Mouse (Mus musculus): ENCODE data around the gene Sgms1. TPM values are rescaled to one million over a fixed set of nuclear protein-coding genes. Genes with fewer than 3 reads are reported as not detected.

Sgms1 gene
- polyA plus RNA-seq, 1 experiment, result 5.3 TPM

GRCm38 (mm10) chr19:32396303-32396702, 6.8 kb upstream of the Sgms1 start:
- no peaks in the 10 kb centered on the region for H3K27me3 ChIP-seq (ENCODE audit: control insufficient read depth, insufficient read depth, insufficient read length)
- no peaks in the 10 kb centered on the region for H3K79me2 ChIP-seq (ENCODE audit: control insufficient read depth, insufficient read depth)
- no peak overlapping the region for H3ac ChIP-seq (ENCODE audit: control insufficient read depth, insufficient read length, low read depth)
- no peaks in the 10 kb centered on the region for H3K36me3 ChIP-seq (ENCODE audit: control insufficient read depth, insufficient read depth)
- no peaks in the 10 kb centered on the region for H3K79me3 ChIP-seq (ENCODE audit: low read depth)
- TF ChIP-seq CEBPB (IDR thresholded peaks at IDR 0.05; ENCODE audit: low read depth) (no peak), CTCF (IDR thresholded peaks at IDR 0.05; ENCODE audit: control insufficient read depth, insufficient read depth, insufficient read length) (no peak), MYOD1 (IDR thresholded peaks at IDR 0.05; ENCODE audit: control insufficient read depth, insufficient read length, low read depth) (no peak), MAX (IDR thresholded peaks at IDR 0.05) (no peak), FOSL1 (IDR thresholded peaks at IDR 0.05; ENCODE audit: insufficient read depth, low read length, poor library complexity, severe bottlenecking) (no peak), MYOG (IDR thresholded peaks at IDR 0.05; ENCODE audit: control insufficient read depth, extremely low read depth, insufficient read length) (no peak), USF1 (IDR thresholded peaks at IDR 0.05; ENCODE audit: low read depth) (no peak)
- no peak overlapping the region for H3K4me3 ChIP-seq (ENCODE audit: insufficient read depth, poor library complexity, severe bottlenecking)

DNA sequence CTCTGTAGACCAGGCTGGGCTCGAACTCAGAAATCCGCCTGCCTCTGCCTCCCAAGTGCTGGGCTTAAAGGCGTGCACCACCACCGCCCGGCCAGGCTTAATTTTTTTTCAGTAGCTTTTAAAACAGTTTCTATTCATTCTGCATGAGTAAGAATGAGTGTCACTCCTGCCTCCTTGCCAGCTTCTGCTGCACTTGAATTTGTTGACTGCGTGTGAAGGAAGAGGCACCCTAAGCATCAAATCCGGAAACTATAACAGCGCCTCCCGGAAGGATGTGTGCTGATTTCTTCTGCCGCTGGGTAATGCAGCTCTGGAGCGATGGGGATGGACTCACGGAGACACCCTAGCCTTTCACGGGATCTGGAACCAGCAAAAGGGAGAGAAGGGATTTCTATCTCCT, 5.3 kb upstream of the Sgms1 start:
- no peak overlapping the region for H3K4me3 ChIP-seq (ENCODE audit: insufficient read depth, poor library complexity, severe bottlenecking)
- H3K79me2 ChIP-seq (ENCODE audit: control insufficient read depth, insufficient read depth), result no peaks in the 10 kb centered on the region
- H3K79me3 ChIP-seq (ENCODE audit: low read depth), result no peaks in the 10 kb centered on the region
- no peak for TF ChIP-seq FOSL1 (IDR thresholded peaks at IDR 0.05; ENCODE audit: insufficient read depth, low read length, poor library complexity, severe bottlenecking)
- no peak for TF ChIP-seq MYOD1 (IDR thresholded peaks at IDR 0.05; ENCODE audit: control insufficient read depth, insufficient read length, low read depth)
- H3K36me3 ChIP-seq (ENCODE audit: control insufficient read depth, insufficient read depth), result no peaks in the 10 kb centered on the region
- H3ac ChIP-seq (ENCODE audit: control insufficient read depth, insufficient read length, low read depth), result no peak overlapping the region
- no peaks in the 10 kb centered on the region for H3K27me3 ChIP-seq (ENCODE audit: control insufficient read depth, insufficient read depth, insufficient read length)

DNA sequence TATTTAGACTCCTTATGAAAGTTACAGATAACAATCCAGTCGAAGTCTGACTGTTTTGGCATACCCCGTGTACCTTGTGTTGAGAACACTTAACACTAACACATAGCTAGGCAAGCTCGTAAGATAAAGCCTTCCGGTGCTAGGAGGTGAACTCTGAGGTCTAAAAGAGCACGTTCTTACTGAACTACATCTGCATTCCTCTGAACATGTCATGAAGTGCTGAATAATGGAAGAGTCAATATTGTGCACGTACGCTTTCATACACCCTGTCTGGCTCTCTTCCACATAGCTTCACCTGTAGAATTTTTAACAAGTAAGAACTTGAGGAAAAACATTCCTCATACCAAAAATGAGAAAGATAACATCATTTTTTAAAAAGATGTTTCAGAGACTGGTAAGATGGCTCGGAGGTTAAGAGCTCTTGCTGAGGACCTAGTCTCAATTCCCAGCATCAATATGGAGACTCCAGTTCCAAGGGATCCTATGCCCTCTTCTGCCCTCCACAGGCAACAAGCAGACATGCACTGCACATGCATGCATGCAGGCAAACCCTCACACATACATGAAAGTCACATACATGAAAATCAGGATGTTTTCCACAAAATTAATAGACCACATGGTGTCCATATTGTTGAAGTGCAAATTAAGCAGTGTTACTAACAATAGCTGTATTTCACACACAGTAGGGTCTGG, 4.4 kb upstream of the Sgms1 start:
- no peak overlapping the region for H3K4me3 ChIP-seq (ENCODE audit: insufficient read depth, poor library complexity, severe bottlenecking)
- no peak for TF ChIP-seq MAX (IDR thresholded peaks at IDR 0.05)
- TF ChIP-seq MYOG (IDR thresholded peaks at IDR 0.05; ENCODE audit: control insufficient read depth, extremely low read depth, insufficient read length), result no peak
- no peak for TF ChIP-seq MYOD1 (IDR thresholded peaks at IDR 0.05; ENCODE audit: control insufficient read depth, insufficient read length, low read depth)
- TF ChIP-seq CTCF (IDR thresholded peaks at IDR 0.05; ENCODE audit: control insufficient read depth, insufficient read depth, insufficient read length), result no peak
- TF ChIP-seq FOSL1 (IDR thresholded peaks at IDR 0.05; ENCODE audit: insufficient read depth, low read length, poor library complexity, severe bottlenecking), result no peak
- no peak for TF ChIP-seq CEBPB (IDR thresholded peaks at IDR 0.05; ENCODE audit: low read depth)
- no peak for TF ChIP-seq USF1 (IDR thresholded peaks at IDR 0.05; ENCODE audit: low read depth)
- no peaks in the 10 kb centered on the region for H3K27me3 ChIP-seq (ENCODE audit: control insufficient read depth, insufficient read depth, insufficient read length)

DNA sequence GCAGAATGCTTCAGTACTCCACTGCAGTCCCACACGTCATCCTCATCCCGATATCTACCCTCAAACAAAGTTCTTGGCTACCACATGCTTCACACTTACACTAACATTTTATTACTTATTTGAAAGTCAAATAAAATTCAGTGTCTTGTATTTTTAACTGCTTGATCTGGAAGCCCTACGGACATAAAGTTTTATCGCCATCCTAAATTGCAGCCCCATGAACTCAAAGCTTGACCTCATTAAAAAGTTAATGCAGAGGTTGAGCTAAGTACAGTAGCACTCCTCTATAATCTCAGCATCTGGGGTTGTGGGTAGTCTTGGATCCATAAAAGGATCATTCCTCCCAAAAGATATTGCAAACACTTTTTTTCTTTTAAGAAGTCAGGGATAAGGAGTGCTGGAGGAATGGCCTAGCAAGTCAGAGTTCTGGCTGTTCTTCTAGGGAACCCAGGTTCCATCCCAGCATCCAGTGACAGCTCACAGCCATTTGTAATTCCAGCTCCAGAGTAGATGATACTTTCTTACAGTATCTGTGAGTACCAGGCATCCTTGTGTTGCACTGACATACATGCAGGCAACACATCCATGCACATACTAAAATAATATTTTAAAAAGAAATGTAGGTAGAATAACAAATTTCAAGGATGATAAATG, 3.7 kb upstream of the Sgms1 start:
- no peak overlapping the region for H3K4me3 ChIP-seq (ENCODE audit: insufficient read depth, poor library complexity, severe bottlenecking)
- no peaks in the 10 kb centered on the region for H3K27me3 ChIP-seq (ENCODE audit: control insufficient read depth, insufficient read depth, insufficient read length)
- no peaks in the 10 kb centered on the region for H3K36me3 ChIP-seq (ENCODE audit: control insufficient read depth, insufficient read depth)
- H3ac ChIP-seq (ENCODE audit: control insufficient read depth, insufficient read length, low read depth), result no peak overlapping the region
- H3K79me3 ChIP-seq (ENCODE audit: low read depth), result no peaks in the 10 kb centered on the region
- no peaks in the 10 kb centered on the region for H3K79me2 ChIP-seq (ENCODE audit: control insufficient read depth, insufficient read depth)
- no peak for TF ChIP-seq MAX (IDR thresholded peaks at IDR 0.05)
- no peak for TF ChIP-seq MYOD1 (IDR thresholded peaks at IDR 0.05; ENCODE audit: control insufficient read depth, insufficient read length, low read depth)
- no peak for TF ChIP-seq MYOG (IDR thresholded peaks at IDR 0.05; ENCODE audit: control insufficient read depth, extremely low read depth, insufficient read length)
- no peak for TF ChIP-seq CEBPB (IDR thresholded peaks at IDR 0.05; ENCODE audit: low read depth)
- no peak for TF ChIP-seq USF1 (IDR thresholded peaks at IDR 0.05; ENCODE audit: low read depth)
- no peak for TF ChIP-seq CTCF (IDR thresholded peaks at IDR 0.05; ENCODE audit: control insufficient read depth, insufficient read depth, insufficient read length)
- no peak for TF ChIP-seq FOSL1 (IDR thresholded peaks at IDR 0.05; ENCODE audit: insufficient read depth, low read length, poor library complexity, severe bottlenecking)

More for the DNA sequence above, 4.4 kb upstream of the Sgms1 start:
- no peaks in the 10 kb centered on the region for H3K36me3 ChIP-seq (ENCODE audit: control insufficient read depth, insufficient read depth)
- H3K79me3 ChIP-seq (ENCODE audit: low read depth), result no peaks in the 10 kb centered on the region
- no peak overlapping the region for H3ac ChIP-seq (ENCODE audit: control insufficient read depth, insufficient read length, low read depth)
- no peaks in the 10 kb centered on the region for H3K79me2 ChIP-seq (ENCODE audit: control insufficient read depth, insufficient read depth)

DNA sequence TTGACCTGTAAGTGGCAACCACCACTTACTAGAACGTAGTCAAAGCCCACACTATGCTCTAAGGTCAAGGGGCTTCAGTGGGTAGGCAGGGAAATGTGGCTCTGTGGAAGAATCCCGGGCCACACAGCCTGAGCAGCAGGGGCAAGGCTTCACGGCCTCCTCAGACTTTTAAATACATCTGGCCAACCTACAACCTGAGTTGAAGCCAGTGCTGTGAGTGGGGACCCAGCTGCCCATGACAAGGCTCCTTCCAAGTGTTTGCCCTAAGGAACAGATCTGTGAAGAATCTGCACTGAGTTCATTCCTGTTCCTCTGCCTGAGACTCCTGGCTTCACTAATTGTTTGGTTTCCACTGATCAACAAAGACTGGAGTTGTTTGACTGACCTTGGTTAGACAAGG, 1.9 kb upstream of the Sgms1 start:
- TF ChIP-seq CTCF (IDR thresholded peaks at IDR 0.05; ENCODE audit: control insufficient read depth, insufficient read depth, insufficient read length) (no peak), MYOD1 (IDR thresholded peaks at IDR 0.05; ENCODE audit: control insufficient read depth, insufficient read length, low read depth) (no peak), CEBPB (IDR thresholded peaks at IDR 0.05; ENCODE audit: low read depth) (no peak), MAX (IDR thresholded peaks at IDR 0.05) (no peak), MYOG (IDR thresholded peaks at IDR 0.05; ENCODE audit: control insufficient read depth, extremely low read depth, insufficient read length) (no peak), USF1 (IDR thresholded peaks at IDR 0.05; ENCODE audit: low read depth) (no peak), FOSL1 (IDR thresholded peaks at IDR 0.05; ENCODE audit: insufficient read depth, low read length, poor library complexity, severe bottlenecking) (no peak)
- no peaks in the 10 kb centered on the region for H3K36me3 ChIP-seq (ENCODE audit: control insufficient read depth, insufficient read depth)
- H3K79me2 ChIP-seq (ENCODE audit: control insufficient read depth, insufficient read depth), result no peaks in the 10 kb centered on the region
- H3K27me3 ChIP-seq (ENCODE audit: control insufficient read depth, insufficient read depth, insufficient read length), result no peaks in the 10 kb centered on the region
- no peaks in the 10 kb centered on the region for H3K79me3 ChIP-seq (ENCODE audit: low read depth)
- no peak overlapping the region for H3ac ChIP-seq (ENCODE audit: control insufficient read depth, insufficient read length, low read depth)
- no peak overlapping the region for H3K4me3 ChIP-seq (ENCODE audit: insufficient read depth, poor library complexity, severe bottlenecking)

Measured in C2C12 (cell line).